8 mouse cellular contexts compared by ENCODE assay signal in the genomic region with DNA sequence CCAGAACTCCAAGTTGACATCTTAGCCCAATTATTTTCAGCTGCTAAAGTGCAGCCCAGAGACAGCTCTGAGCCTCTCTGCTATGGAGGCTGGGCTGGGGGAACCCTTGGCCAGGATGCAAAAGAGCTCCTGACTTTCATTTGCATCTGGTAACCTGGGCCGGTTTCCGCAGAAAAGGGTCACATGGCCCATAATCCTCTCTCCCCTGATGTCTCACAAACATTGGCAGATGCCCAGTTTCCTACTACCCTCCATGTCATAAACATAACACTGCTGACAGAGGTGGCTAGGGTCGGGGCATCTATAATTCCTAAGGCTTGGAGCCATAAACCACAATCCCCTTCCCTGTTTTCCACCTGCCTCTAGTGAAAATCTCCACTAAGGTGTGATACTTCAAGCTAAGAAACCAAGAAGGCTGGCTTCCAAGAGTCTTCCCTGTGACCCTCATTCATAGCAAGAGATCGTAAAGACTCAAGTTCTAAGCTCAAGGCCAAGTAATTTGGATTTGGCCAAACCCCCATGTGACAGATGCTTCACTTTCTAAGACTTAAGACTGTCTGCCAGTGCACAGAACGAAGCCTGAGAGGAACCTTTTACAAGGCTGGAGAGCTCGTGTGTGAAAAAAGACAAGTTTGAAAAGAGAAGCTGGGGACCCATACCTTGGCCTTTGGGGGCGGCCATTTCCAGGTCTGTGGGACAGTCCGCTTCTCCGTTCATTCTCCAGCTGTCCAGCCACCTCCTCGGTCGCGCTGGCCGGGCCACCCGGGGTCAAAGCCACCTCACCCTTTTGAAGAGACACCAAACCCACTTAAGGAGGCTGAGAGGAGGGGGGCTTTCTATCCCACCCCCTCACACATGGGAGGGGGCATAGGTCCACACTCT. TPM values are rescaled to one million over a fixed set of nuclear protein-coding genes. Genes with fewer than 3 reads are reported as not detected.
DNase-seq lines count a peak whose midpoint lies in the region; ATAC-seq and TF ChIP-seq lines count a peak whose summit lies in the region.

No protein-coding gene starts in this region.

- no peaks in the 10 kb centered on the region for H3K9me3 ChIP-seq in lung, embryonic 14.5 days (ENCODE audit: low read depth, low read length)
- H3K9me3 ChIP-seq in embryonic facial prominence, embryonic 15.5 days (replicated peaks), result no peaks in the 10 kb centered on the region
- no peaks in the 10 kb centered on the region for H3K9me3 ChIP-seq in limb, embryonic 13.5 days

- H3K36me3 ChIP-seq in lung, embryonic 14.5 days (ENCODE audit: insufficient read depth), result peaks cover 49% of the 10 kb centered on the region
- H3K36me3 ChIP-seq in embryonic facial prominence, embryonic 15.5 days, result peaks cover 36% of the 10 kb centered on the region
- peaks cover 44% of the 10 kb centered on the region for H3K36me3 ChIP-seq in limb, embryonic 13.5 days

- TF ChIP-seq CTCF in lung, embryonic 14.5 days (IDR thresholded peaks at IDR 0.05; ENCODE audit: low read depth), result no peak

- H3K4me2 ChIP-seq in lung, embryonic 14.5 days, result peak overlapping the region; percentile 99
- H3K4me2 ChIP-seq in embryonic facial prominence, embryonic 15.5 days (replicated peaks), result peak overlapping the region; percentile 87
- H3K4me2 ChIP-seq in limb, embryonic 13.5 days (replicated peaks), result peak overlapping the region; percentile 75

- DNase-seq in adrenal gland, postnatal 14 days, result peak; percentile 18
- DNase-seq in adrenal gland, postnatal 25 days, result no peak
- peak; percentile 20 for DNase-seq in lung, embryonic 14.5 days
- no peak for DNase-seq in lung, postnatal 14 days
- DNase-seq in spleen, postnatal 36 days (ENCODE audit: low spot score in 2 of 2), result peak; percentile 59 to 64
- no peak for DNase-seq in frontal cortex, adult 2 months (ENCODE audit: extremely low spot score in 1 of 2, low spot score in 1 of 2)

- H3K27me3 ChIP-seq in lung, embryonic 14.5 days (ENCODE audit: insufficient read depth, low read length), result no peaks in the 10 kb centered on the region
- no peaks in the 10 kb centered on the region for H3K27me3 ChIP-seq in embryonic facial prominence, embryonic 15.5 days
- no peaks in the 10 kb centered on the region for H3K27me3 ChIP-seq in limb, embryonic 13.5 days

- ATAC-seq in lung, embryonic 14.5 days (ENCODE audit: insufficient read depth), result no peak
- ATAC-seq in embryonic facial prominence, embryonic 15.5 days (ENCODE audit: insufficient number of reproducible peaks, low FRiP score, low TSS enrichment, low read depth), result no peak
- ATAC-seq in limb, embryonic 13.5 days (ENCODE audit: low FRiP score, low read depth), result no peak

- peak overlapping the region; percentile 99 for H3K9ac ChIP-seq in lung, embryonic 14.5 days
- peak overlapping the region; percentile 97 for H3K9ac ChIP-seq in embryonic facial prominence, embryonic 15.5 days
- H3K9ac ChIP-seq in limb, embryonic 13.5 days, result peak overlapping the region; percentile 100

- H3K27ac ChIP-seq in lung, embryonic 14.5 days (ENCODE audit: low read depth), result peak overlapping the region; percentile 99
- peak overlapping the region; percentile 99 for H3K27ac ChIP-seq in embryonic facial prominence, embryonic 15.5 days (replicated peaks)
- peak overlapping the region; percentile 99 for H3K27ac ChIP-seq in limb, embryonic 13.5 days

- peak overlapping the region; percentile 98 for H3K4me3 ChIP-seq in lung, embryonic 14.5 days (ENCODE audit: low read depth, low read length)
- peak overlapping the region; percentile 86 for H3K4me3 ChIP-seq in embryonic facial prominence, embryonic 15.5 days (replicated peaks)
- peak overlapping the region; percentile 100 for H3K4me3 ChIP-seq in limb, embryonic 13.5 days

- 16% methylated on average over 14 of the region's 14 CpGs for whole genome bisulfite sequencing in lung, embryonic 14.5 days
- 11% methylated on average over 14 of the region's 14 CpGs for WGBS in embryonic facial prominence, embryonic 15.5 days
- WGBS in limb, embryonic 13.5 days, result 6% methylated on average over 14 of the region's 14 CpGs

- peaks cover 7% of the 10 kb centered on the region; the same call in 1 of the 2 replicates for H3K4me1 ChIP-seq in lung, embryonic 14.5 days (ENCODE audit: insufficient read depth)
- H3K4me1 ChIP-seq in embryonic facial prominence, embryonic 15.5 days, result peaks cover 27% of the 10 kb centered on the region
- H3K4me1 ChIP-seq in limb, embryonic 13.5 days, result peaks cover 29% of the 10 kb centered on the region

RNA-seq across cellular contexts. Expression of a gene that starts 3.6 kb away (rescaled TPM):
- 102 and 106 TPM in 2 replicates for total RNA-seq in adrenal gland, postnatal 14 days (2021)
- total RNA-seq in adrenal gland, postnatal 25 days (2021), result 113 and 116 TPM in 2 replicates
- 86.0 and 93.8 TPM in 2 replicates for polyA plus RNA-seq in lung, embryonic 14.5 days (2014; fragmentation: Nextera tagmentation; extraction: Ambion mirVana)
- 86.6 and 87.3 TPM in 2 replicates for polyA plus RNA-seq in embryonic facial prominence, embryonic 15.5 days (2015; fragmentation: Nextera tagmentation; extraction: Ambion mirVana)
- 83.9 and 85.9 TPM in 2 replicates for polyA plus RNA-seq in limb, embryonic 13.5 days (2015; fragmentation: Nextera tagmentation; extraction: Ambion mirVana)
- 96.7 and 99.3 TPM in 2 replicates for polyA plus RNA-seq in frontal cortex, adult 2 months (2012; rRNA removed)

RNA-seq across cellular contexts. Expression of a gene that starts 19.5 kb away (rescaled TPM):
- 47.9 and 53.4 TPM in 2 replicates for total RNA-seq in adrenal gland, postnatal 14 days (2021)
- total RNA-seq in adrenal gland, postnatal 25 days (2021), result 53.6 and 62.4 TPM in 2 replicates
- polyA plus RNA-seq in lung, embryonic 14.5 days (2014; fragmentation: Nextera tagmentation; extraction: Ambion mirVana), result 17.4 TPM in 2 replicates
- 18.4 and 20.0 TPM in 2 replicates for polyA plus RNA-seq in embryonic facial prominence, embryonic 15.5 days (2015; fragmentation: Nextera tagmentation; extraction: Ambion mirVana)
- polyA plus RNA-seq in limb, embryonic 13.5 days (2015; fragmentation: Nextera tagmentation; extraction: Ambion mirVana), result 20.7 and 21.4 TPM in 2 replicates
- 142 and 147 TPM in 2 replicates for polyA plus RNA-seq in frontal cortex, adult 2 months (2012; rRNA removed)

RNA-seq across cellular contexts. Expression of a gene that starts 31.2 kb away (rescaled TPM):
- total RNA-seq in adrenal gland, postnatal 14 days (2021), result 40.1 and 40.4 TPM in 2 replicates
- total RNA-seq in adrenal gland, postnatal 25 days (2021), result 50.6 and 63.0 TPM in 2 replicates
- polyA plus RNA-seq in lung, embryonic 14.5 days (2014; fragmentation: Nextera tagmentation; extraction: Ambion mirVana), result 48.8 and 49.9 TPM in 2 replicates
- polyA plus RNA-seq in embryonic facial prominence, embryonic 15.5 days (2015; fragmentation: Nextera tagmentation; extraction: Ambion mirVana), result 58.3 and 59.5 TPM in 2 replicates
- polyA plus RNA-seq in limb, embryonic 13.5 days (2015; fragmentation: Nextera tagmentation; extraction: Ambion mirVana), result 52.8 and 57.3 TPM in 2 replicates
- polyA plus RNA-seq in frontal cortex, adult 2 months (2012; rRNA removed), result 82.5 and 85.4 TPM in 2 replicates

RNA-seq across cellular contexts. Expression of a gene that starts 47.4 kb away (rescaled TPM):
- 0.11 and 0.19 TPM in 2 replicates for total RNA-seq in adrenal gland, postnatal 14 days (2021)
- total RNA-seq in adrenal gland, postnatal 25 days (2021), result 0.36 TPM in 1 of 2 replicates, not detected in the other
- 0.08 TPM in 1 of 2 replicates, not detected in the other for polyA plus RNA-seq in lung, embryonic 14.5 days (2014; fragmentation: Nextera tagmentation; extraction: Ambion mirVana)
- 0.12 and 0.26 TPM in 2 replicates for polyA plus RNA-seq in embryonic facial prominence, embryonic 15.5 days (2015; fragmentation: Nextera tagmentation; extraction: Ambion mirVana)
- polyA plus RNA-seq in limb, embryonic 13.5 days (2015; fragmentation: Nextera tagmentation; extraction: Ambion mirVana), result 0.22 TPM in 2 replicates
- 2.3 and 2.7 TPM in 2 replicates for polyA plus RNA-seq in frontal cortex, adult 2 months (2012; rRNA removed)

RNA-seq across cellular contexts. Expression of a gene that starts 50.1 kb away (rescaled TPM):
- total RNA-seq in adrenal gland, postnatal 14 days (2021), result 17.5 and 72.4 TPM in 2 replicates
- 1.0 and 1.8 TPM in 2 replicates for total RNA-seq in adrenal gland, postnatal 25 days (2021)
- polyA plus RNA-seq in lung, embryonic 14.5 days (2014; fragmentation: Nextera tagmentation; extraction: Ambion mirVana), result 6.0 and 6.9 TPM in 2 replicates
- polyA plus RNA-seq in embryonic facial prominence, embryonic 15.5 days (2015; fragmentation: Nextera tagmentation; extraction: Ambion mirVana), result 5.0 and 5.2 TPM in 2 replicates
- polyA plus RNA-seq in limb, embryonic 13.5 days (2015; fragmentation: Nextera tagmentation; extraction: Ambion mirVana), result 7.2 and 11.7 TPM in 2 replicates
- polyA plus RNA-seq in frontal cortex, adult 2 months (2012; rRNA removed), result 0.48 and 0.60 TPM in 2 replicates

Comparison
In these comparisons a context has a peak if more than half of its experiments do, and no peak if none do; other contexts are left out.
1. DNase-seq: peak in adrenal gland, postnatal 14 days (single experiment), lung, embryonic 14.5 days (single experiment) and spleen, postnatal 36 days (2 of 2); none in adrenal gland, postnatal 25 days (single experiment), lung, postnatal 14 days (single experiment) and frontal cortex, adult 2 months (0 of 2).
2. Peak in every context shown above with its lines, with median percentiles within 50 percentile points of each other: H3K27ac ChIP-seq, H3K4me2 ChIP-seq, H3K4me3 ChIP-seq and H3K9ac ChIP-seq.